Mouse (Mus musculus): ENCODE measurements around the gene Dkc1. TPM values are rescaled to one million over a fixed set of nuclear protein-coding genes. Genes with fewer than 3 reads are reported as not detected.
A peak's percentile ranks its signal among the peaks of the same experiment; 100 is the strongest.

The Dkc1 gene
- 28.9 and 58.2 TPM in 2 replicates for polyA plus RNA-seq (2011; ENCODE audit: insufficient read depth, insufficient read length, low replicate concordance, missing spikeins)

GRCm38 (mm10) chrX:75095369-75096162 lies at the start of gene Dkc1:
Gene Dkc1 (plus strand): TSS chrX:75095854.
- peak within 1 kb of the TSS; percentile 45 for H3K27ac ChIP-seq (ENCODE audit: control insufficient read depth, insufficient read depth, low read depth, low read length, poor library complexity)
- no peaks in the 10 kb centered on the region for H3K4me1 ChIP-seq (ENCODE audit: control insufficient read depth, insufficient read depth, low read length)
- TF ChIP-seq CTCF (IDR thresholded peaks at IDR 0.05; ENCODE audit: control insufficient read depth, insufficient read depth, low read length) (0 out of 2 replicates have a peak, but pooled peaks have one; percentile 7), POLR2A (IDR thresholded peaks at IDR 0.05; ENCODE audit: borderline replicate concordance, control insufficient read depth, low read depth, low read length) (peak; percentile 70)
- WGBS, result 9% methylated on average over 29 of the region's 29 CpGs
- peak within 1 kb of the TSS; percentile 97 for H3K4me3 ChIP-seq (replicated peaks; ENCODE audit: control insufficient read depth, low read depth, low read length)

GRCm38 (mm10) chrX:75045931-75046330 lies 49.7 kb upstream of the Dkc1 start:
- TF ChIP-seq POLR2A (IDR thresholded peaks at IDR 0.05; ENCODE audit: borderline replicate concordance, control insufficient read depth, low read depth, low read length), result no peak
- no peak for TF ChIP-seq CTCF (IDR thresholded peaks at IDR 0.05; ENCODE audit: control insufficient read depth, insufficient read depth, low read length)
- H3K4me1 ChIP-seq (ENCODE audit: control insufficient read depth, insufficient read depth, low read length), result no peaks in the 10 kb centered on the region; the same call in 1 of the 2 replicates
- WGBS, result 67% methylated on average over 1 of the region's 1 CpGs

GRCm38 (mm10) chrX:75046921-75047635 lies 48.6 kb upstream of the Dkc1 start:
- TF ChIP-seq CTCF (IDR thresholded peaks at IDR 0.05; ENCODE audit: control insufficient read depth, insufficient read depth, low read length), result no peak
- TF ChIP-seq POLR2A (IDR thresholded peaks at IDR 0.05; ENCODE audit: borderline replicate concordance, control insufficient read depth, low read depth, low read length), result no peak
- WGBS, result 52% methylated on average over 3 of the region's 3 CpGs
- no peaks in the 10 kb centered on the region; the same call in 1 of the 2 replicates for H3K4me1 ChIP-seq (ENCODE audit: control insufficient read depth, insufficient read depth, low read length)
- H3K27ac ChIP-seq (ENCODE audit: control insufficient read depth, insufficient read depth, low read depth, low read length, poor library complexity), result no peak overlapping the region
- no peak overlapping the region for H3K4me3 ChIP-seq (replicated peaks; ENCODE audit: control insufficient read depth, low read depth, low read length)

More at GRCm38 (mm10) chrX:75045931-75046330, 49.7 kb upstream of the Dkc1 start:
- no peak overlapping the region for H3K27ac ChIP-seq (ENCODE audit: control insufficient read depth, insufficient read depth, low read depth, low read length, poor library complexity)
- no peak overlapping the region for H3K4me3 ChIP-seq (replicated peaks; ENCODE audit: control insufficient read depth, low read depth, low read length)

- Histone ChIP-seq H3K27ac (ENCODE audit: control insufficient read depth, insufficient read depth, low read depth, low read length, poor library complexity) (no peak overlapping the region), H3K4me1 (ENCODE audit: control insufficient read depth, insufficient read depth, low read length) (no peaks in the 10 kb centered on the region; the same call in 1 of the 2 replicates), H3K4me3 (replicated peaks; ENCODE audit: control insufficient read depth, low read depth, low read length) (no peak overlapping the region)
- no peak for TF ChIP-seq CTCF (IDR thresholded peaks at IDR 0.05; ENCODE audit: control insufficient read depth, insufficient read depth, low read length)
- no peak for TF ChIP-seq POLR2A (IDR thresholded peaks at IDR 0.05; ENCODE audit: borderline replicate concordance, control insufficient read depth, low read depth, low read length)
- 9% methylated on average over 2 of the region's 2 CpGs for WGBS
These were observed 39.4 kb upstream of the Dkc1 start for GRCm38 (mm10) chrX:75056120-75056775.

- H3K4me1 ChIP-seq (ENCODE audit: control insufficient read depth, insufficient read depth, low read length), result no peaks in the 10 kb centered on the region
- H3K27ac ChIP-seq (ENCODE audit: control insufficient read depth, insufficient read depth, low read depth, low read length, poor library complexity), result no peak overlapping the region
- 59% methylated on average over 2 of the region's 2 CpGs for WGBS
- TF ChIP-seq POLR2A (IDR thresholded peaks at IDR 0.05; ENCODE audit: borderline replicate concordance, control insufficient read depth, low read depth, low read length) (no peak), CTCF (IDR thresholded peaks at IDR 0.05; ENCODE audit: control insufficient read depth, insufficient read depth, low read length) (peak; percentile 33; the same call in 1 of the 2 replicates)
- no peak overlapping the region for H3K4me3 ChIP-seq (replicated peaks; ENCODE audit: control insufficient read depth, low read depth, low read length)
These were observed 13.3 kb upstream of the Dkc1 start for GRCm38 (mm10) chrX:75082351-75082750.

- Histone ChIP-seq H3K4me1 (ENCODE audit: control insufficient read depth, insufficient read depth, low read length) (no peaks in the 10 kb centered on the region), H3K27ac (ENCODE audit: control insufficient read depth, insufficient read depth, low read depth, low read length, poor library complexity) (peak overlapping the region; percentile 71), H3K4me3 (replicated peaks; ENCODE audit: control insufficient read depth, low read depth, low read length) (peak overlapping the region; percentile 80)
- TF ChIP-seq CTCF (IDR thresholded peaks at IDR 0.05; ENCODE audit: control insufficient read depth, insufficient read depth, low read length) (no peak), POLR2A (IDR thresholded peaks at IDR 0.05; ENCODE audit: borderline replicate concordance, control insufficient read depth, low read depth, low read length) (no peak)
- WGBS, result 9% methylated on average over 26 of the region's 26 CpGs
These were observed 11.5 kb upstream of the Dkc1 start for GRCm38 (mm10) chrX:75083982-75084773.

- Histone ChIP-seq H3K27ac (ENCODE audit: control insufficient read depth, insufficient read depth, low read depth, low read length, poor library complexity) (peak within 1 kb of the TSS; percentile 71), H3K4me3 (replicated peaks; ENCODE audit: control insufficient read depth, low read depth, low read length) (peak within 1 kb of the TSS; percentile 80), H3K4me1 (ENCODE audit: control insufficient read depth, insufficient read depth, low read length) (no peaks in the 10 kb centered on the region)
- no peak for TF ChIP-seq POLR2A (IDR thresholded peaks at IDR 0.05; ENCODE audit: borderline replicate concordance, control insufficient read depth, low read depth, low read length)
- no peak for TF ChIP-seq CTCF (IDR thresholded peaks at IDR 0.05; ENCODE audit: control insufficient read depth, insufficient read depth, low read length)
- WGBS, result 8% methylated on average over 14 of the region's 17 CpGs
These were observed 10.7 kb upstream of the Dkc1 start, which contains the start of gene Gab3 for GRCm38 (mm10) chrX:75084774-75085508. Gene Gab3 (minus strand): TSS chrX:75085458.
